Mouse (Mus musculus) brain, embryonic 14.5 days (tissue): Measurements from ENCODE around the gene Plcb4.

Source experiments
- CTCF ChIP-seq: fragments of 200-500 bp; IDR thresholded peaks from 2 replicates; pipeline ENCODE4 v1.5.1; 2012; ENCODE audit warnings: inconsistent platforms, mild to moderate bottlenecking, moderate library complexity, borderline replicate concordance; ENCODE audit not compliant: insufficient read depth, insufficient read length; ENCODE audit errors: extremely low read depth
- POLR2A ChIP-seq: fragments of 200-500 bp; IDR thresholded peaks from 2 replicates; pipeline ENCODE4 v1.6.1; 2012; ENCODE audit warnings: mild to moderate bottlenecking, inconsistent platforms, borderline replicate concordance; ENCODE audit not compliant: poor library complexity, insufficient read depth, insufficient read length, severe bottlenecking; ENCODE audit errors: extremely low read depth

- TF ChIP-seq POLR2A = no peak
- no peak for TF ChIP-seq CTCF
Observed at GRCm38 (mm10) chr2:135825645-135826044, 166.8 kb downstream of the Plcb4 start.
